Mouse (Mus musculus): ENCODE results near the gene BC017158.

Gene BC017158

DNA sequence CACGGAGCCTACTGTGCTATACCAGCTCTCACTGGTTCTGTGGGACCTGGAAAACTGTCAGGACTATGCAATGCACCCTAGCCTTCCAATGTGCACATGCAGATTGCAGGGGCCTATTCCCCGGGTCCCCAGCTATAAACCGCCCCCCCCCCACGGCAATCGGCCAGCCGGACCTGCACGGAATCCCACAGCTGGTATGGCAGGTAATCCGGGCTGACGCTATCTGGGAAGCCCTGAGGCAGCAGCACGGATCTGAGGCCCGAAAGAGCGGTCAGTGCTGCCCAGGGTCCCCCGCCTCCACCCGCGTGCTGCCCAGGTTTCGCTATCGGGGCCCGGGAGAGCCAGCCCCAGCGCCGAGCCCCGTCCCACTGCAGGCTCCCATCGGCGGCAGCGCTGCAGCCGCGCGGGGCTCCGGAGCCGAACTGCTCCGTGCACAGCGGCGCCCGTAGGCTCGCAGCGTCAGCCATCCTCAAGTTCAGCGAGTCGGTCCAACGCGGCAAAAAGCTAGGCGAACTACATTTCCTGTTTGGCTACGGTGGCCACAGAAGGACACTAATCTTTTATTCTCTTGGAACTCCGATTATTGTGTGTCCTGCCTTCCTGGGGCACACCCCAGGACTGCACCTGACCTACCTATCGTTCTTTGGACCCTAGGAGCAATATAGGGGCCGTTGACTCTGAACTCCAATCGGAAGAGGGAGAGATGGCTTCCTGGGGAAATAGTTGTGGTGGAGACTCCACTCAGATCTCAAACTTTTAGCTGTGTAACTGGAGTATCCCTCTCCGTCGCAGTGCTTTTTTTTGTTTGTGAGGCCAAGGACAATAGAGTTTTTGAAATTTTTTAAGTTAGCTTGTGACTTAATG, at the start of gene BC017158:
Gene BC017158 (minus strand): TSS at position 554 of the 864 bp plus-strand sequence.
- in situ Hi-C loops (cut with MboI, MseI), result no loop called here

DNA sequence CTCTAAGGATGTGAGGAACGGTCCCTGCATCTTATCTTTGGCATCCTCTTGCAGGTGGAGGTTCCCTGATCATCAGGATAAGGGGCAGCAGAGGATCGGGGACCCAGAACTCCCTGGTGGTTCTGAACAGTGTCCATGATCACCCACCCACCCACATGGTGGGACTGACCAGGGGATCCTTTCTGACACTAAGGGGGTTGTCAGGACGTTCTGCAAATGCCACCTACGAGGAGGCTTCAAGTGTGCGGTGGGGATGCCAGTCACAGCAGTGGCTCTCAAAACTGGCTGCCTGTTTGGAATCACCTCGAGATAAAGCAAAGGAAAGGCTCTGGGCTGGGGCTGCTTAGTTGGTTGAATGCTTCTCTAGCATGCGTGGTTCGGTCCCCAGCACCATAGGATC, 49.0 kb upstream of the BC017158 start:
- in situ Hi-C loops (cut with MboI, MseI), result loop anchor here (5.0 to 10.0 kb wide), 2 partner anchors 102 to 105 kb away; partner anchors contain the start of gene Tgfb1i1 (in 1 of the 2)

DNA sequence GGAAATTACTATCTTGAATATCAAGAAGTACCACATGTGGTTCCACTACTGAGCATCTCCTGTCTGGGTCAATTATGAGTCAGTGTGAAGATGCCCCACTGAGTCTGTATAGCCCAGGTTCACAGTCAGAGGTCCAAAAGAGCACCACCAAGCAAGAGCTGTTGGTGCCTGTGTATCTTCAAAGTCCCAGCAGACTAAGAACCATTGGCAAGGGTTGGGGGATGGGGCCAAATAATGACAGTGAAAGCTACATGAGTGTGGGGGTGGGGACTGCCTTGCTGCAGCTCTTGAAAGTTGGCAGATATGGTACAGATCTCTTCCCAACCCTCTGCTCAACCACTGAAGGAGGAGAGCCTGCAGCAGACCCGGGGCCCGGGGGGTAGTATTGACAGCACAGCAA, 48.6 kb upstream of the BC017158 start:
- in situ Hi-C loops (cut with MboI, MseI), result loop anchor here (5.0 to 10.0 kb wide), 2 partner anchors 102 to 104 kb away; partner anchors contain the start of gene Tgfb1i1 (in 1 of the 2)

DNA sequence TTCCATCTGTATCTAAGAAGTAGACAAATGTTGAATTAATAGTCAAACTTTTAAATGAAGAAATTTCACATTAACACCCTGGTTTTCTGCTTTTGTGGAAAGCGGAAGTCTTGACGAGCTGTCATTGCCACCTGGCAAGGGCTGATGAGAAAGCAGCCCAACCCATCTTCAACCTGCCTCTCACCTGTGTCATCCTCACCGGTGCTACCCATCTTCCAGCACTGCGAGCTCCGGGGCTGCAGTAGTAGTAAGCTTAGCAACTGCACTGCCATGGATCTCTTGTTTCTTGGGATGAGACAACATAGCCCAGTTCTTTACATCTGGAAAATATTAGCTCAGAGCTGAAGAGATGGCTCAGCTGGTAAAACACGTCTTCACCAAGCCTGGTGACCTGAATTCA, 47.7 kb upstream of the BC017158 start:
- in situ Hi-C loops (cut with MboI, MseI), result loop anchor here (5.0 to 10.0 kb wide), 2 partner anchors 101 to 103 kb away; partner anchors contain the start of gene Tgfb1i1 (in 1 of the 2)

- in situ Hi-C loops (cut with MboI, MseI), result loop anchor here (5.0 to 10.0 kb wide), 2 partner anchors 100 to 103 kb away; partner anchors contain the start of gene Tgfb1i1 (in 1 of the 2)
Observed at GRCm38 (mm10) chr7:128344928-128345653, 47.1 kb upstream of the BC017158 start.

DNA sequence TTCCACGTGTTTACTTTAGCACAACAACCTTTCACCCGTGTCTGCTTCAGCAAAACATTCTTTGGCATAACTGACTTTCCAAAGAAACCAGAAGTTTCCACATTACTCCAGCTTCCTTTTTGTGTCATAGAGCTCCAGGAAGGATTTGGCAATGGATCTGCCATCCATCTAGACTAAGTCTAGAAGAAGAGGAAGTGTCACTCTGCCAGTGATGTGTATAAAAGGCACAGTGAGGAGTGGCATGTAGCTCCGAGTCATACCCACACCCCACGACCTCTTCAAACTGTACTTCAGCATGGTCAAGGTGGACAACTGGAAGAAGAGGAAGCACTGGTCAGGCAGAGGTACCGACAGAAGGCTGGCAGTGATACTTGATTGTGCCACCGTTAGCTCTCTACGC, 46.5 kb upstream of the BC017158 start:
- in situ Hi-C loops (cut with MboI, MseI), result loop anchor here in 1 of 2 experiments (10.0 kb wide), 1 partner anchor 100 kb away; the partner anchor contains the start of gene Tgfb1i1

DNA sequence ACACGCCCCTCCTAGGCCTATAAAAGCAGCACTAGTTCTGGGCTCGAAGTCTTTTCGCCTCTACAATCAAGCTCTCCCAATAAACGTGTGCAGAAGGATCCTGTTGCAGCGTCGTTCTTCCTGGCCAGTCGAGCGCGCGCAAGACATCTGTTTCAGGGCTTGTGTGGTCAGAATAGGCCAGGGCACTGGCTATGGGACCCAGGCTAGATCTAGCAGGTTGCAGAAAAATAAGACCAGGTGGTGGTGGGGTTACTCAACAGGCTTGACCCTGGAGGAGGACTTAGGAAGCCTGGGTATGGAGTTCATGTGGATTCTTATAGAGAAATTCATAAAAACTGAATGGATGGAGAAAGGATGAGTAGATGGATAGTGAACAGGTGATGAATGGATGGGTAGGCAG, 44.7 kb upstream of the BC017158 start:
- in situ Hi-C loops (cut with MboI, MseI), result loop anchor here in 1 of 2 experiments (10.0 kb wide), 1 partner anchor 98 kb away; the partner anchor contains the start of gene Tgfb1i1

DNA sequence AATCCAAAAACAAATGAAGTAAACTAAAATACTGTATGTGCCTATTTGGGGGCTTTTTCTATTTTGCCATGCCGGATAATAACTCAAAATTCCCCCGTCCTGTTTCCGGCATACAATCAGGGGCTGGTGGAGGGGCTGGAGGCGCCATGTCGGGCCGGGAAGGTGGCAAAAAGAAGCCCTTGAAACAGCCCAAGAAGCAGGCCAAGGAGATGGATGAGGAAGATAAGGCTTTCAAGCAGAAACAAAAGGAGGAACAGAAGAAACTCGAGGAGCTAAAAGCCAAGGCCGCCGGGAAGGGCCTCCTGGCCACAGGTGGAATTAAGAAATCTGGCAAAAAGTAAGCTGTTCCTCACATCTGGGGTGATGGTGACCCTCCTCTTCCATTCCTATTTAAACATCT, 42.4 kb upstream of the BC017158 start:
- in situ Hi-C loops (cut with MboI, MseI), result loop anchor here in 1 of 2 experiments (10.0 kb wide), 1 partner anchor 96 kb away; the partner anchor contains the start of gene Tgfb1i1

GRCm38 (mm10) chr7:128332896-128333295, 34.9 kb upstream of the BC017158 start:
- in situ Hi-C loops (cut with MboI, MseI), result no loop called here

DNA sequence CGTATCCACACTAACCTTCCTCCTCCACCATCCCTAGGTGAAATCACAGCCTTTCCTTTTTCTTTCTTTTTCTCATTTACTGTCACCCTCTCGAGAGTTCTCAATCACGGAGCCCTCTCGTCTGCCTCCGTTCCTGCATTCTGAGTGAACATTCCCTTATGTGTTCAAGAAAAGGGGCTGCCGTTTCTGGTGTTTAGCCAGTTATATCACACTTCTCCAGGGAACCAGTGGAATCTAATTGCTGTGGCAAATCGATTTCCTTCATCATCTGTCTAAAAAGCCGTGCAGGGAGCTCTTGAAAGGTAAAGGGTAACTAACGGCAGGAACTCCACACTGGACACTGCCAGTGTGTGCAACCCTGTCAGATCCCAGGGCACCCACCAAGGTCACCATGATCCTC, 33.0 kb upstream of the BC017158 start:
- in situ Hi-C loops (cut with MboI, MseI), result no loop called here

GRCm38 (mm10) chr7:128324977-128325376, 27.0 kb upstream of the BC017158 start:
- in situ Hi-C loops (cut with MboI, MseI), result no loop called here

GRCm38 (mm10) chr7:128321260-128321659, 23.3 kb upstream of the BC017158 start:
- in situ Hi-C loops (cut with MboI, MseI), result no loop called here

DNA sequence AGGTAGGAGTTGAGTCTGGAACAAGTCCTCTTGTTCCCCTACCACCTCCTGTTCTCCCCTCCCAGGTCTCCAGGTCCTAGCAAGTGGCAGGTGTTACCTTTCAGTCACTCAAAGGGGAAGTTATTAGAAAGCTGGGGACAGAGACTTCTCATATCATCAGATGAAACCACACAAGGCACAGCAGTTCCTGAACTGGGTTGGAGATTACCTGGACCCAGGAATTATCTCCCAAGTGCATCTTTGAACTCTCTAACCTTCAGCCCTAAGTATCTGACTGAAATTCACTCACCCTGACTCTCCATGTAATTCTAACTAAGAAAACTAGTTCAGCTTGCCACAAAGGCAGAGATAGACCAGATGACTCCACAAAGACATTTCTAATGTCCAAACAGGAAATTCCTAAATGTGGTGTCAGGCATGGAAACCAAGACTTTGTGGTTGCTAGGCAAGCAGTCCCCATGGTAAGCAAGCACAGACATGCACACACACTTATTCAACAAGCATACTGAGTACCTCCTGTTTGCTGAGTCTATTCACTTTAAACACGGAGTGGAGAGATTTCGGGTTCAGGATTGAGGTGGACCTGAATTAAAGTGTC, 22.3 kb upstream of the BC017158 start:
- in situ Hi-C loops (cut with MboI, MseI), result no loop called here

- in situ Hi-C loops (cut with MboI, MseI), result loop anchor here in 1 of 2 experiments (10.0 kb wide), 1 partner anchor 1364 kb away; the partner anchor contains the start of gene Sez6l2
Observed at GRCm38 (mm10) chr7:128319140-128319539, 21.2 kb upstream of the BC017158 start.

DNA sequence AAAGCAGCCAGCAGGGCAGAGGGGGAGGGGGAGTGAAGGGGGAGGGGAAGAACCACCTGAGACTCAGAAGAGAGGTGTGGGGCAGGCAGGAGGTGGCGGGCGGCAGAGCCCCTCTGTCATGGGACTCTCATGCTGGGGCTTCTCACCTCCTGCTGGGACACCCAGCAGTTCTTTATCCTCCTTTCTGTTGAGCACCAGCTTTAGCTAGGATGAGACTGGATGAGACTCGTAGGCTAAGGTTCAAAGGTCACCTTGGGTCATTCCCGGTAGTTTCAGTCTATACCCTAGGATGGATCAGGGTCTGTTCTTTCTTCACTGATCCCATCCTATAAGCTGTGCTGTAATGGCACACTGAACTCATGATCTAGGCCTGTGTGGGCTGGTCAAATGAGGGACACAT, 19.0 kb upstream of the BC017158 start:
- in situ Hi-C loops (cut with MboI, MseI), result loop anchor here in 1 of 2 experiments (10.0 kb wide), 1 partner anchor 1362 kb away; the partner anchor contains the start of gene Sez6l2

- in situ Hi-C loops (cut with MboI, MseI), result loop anchor here in 1 of 2 experiments (10.0 kb wide), 1 partner anchor 1360 kb away; the partner anchor contains the start of gene Sez6l2
Observed at GRCm38 (mm10) chr7:128314491-128314890, 16.5 kb upstream of the BC017158 start.

GRCm38 (mm10) chr7:128313601-128314000, 15.6 kb upstream of the BC017158 start:
- in situ Hi-C loops (cut with MboI, MseI), result loop anchor here in 1 of 2 experiments (10.0 kb wide), 1 partner anchor 1359 kb away; the partner anchor contains the start of gene Sez6l2

- in situ Hi-C loops (cut with MboI, MseI), result loop anchor here in 1 of 2 experiments (10.0 kb wide), 1 partner anchor 1358 kb away; the partner anchor contains the start of gene Sez6l2
Observed at GRCm38 (mm10) chr7:128312375-128313059, 14.5 kb upstream of the BC017158 start.

- in situ Hi-C loops (cut with MboI, MseI), result loop anchor here in 1 of 2 experiments (10.0 kb wide), 1 partner anchor 1357 kb away; the partner anchor contains the start of gene Sez6l2
Observed at GRCm38 (mm10) chr7:128311811-128312210, 13.8 kb upstream of the BC017158 start.

DNA sequence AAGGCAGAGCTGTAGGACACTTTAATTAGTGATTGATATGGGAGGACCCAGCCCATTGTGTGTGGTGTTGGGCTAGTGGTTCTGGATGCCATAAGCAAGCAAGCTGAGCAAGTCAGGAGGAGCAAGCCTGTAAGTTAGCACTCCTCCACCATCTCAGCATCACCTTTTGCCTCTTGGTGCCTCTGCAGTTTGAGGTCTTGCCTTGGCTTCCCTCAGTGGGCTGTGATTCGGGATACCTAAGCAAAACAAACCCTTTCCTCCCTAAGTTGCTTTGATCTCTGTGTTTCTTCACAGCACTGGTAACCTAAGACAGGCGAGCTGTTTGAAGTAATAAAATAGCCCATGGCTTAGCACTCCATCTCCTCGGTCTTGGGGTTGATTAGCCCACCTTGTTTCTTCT, 13.3 kb upstream of the BC017158 start:
- in situ Hi-C loops (cut with MboI, MseI), result loop anchor here in 1 of 2 experiments (10.0 kb wide), 1 partner anchor 1356 kb away; the partner anchor contains the start of gene Sez6l2

Data from T-helper 17 cell (primary cell).